Mouse (Mus musculus) limb, embryonic 11.5 days (tissue): ENCODE results near the gene Lactb. TPM values are rescaled to one million over a fixed set of nuclear protein-coding genes. Genes with fewer than 3 reads are reported as not detected.

Experiments
- ATAC-seq: fragments of 200-750 bp; cut with Nextera tagmentation; 2 replicates; pipeline ENCODE4 v1.8.0; 2017; ENCODE audit warnings: low read depth; ENCODE audit not compliant: insufficient number of reproducible peaks, low FRiP score, low TSS enrichment
- DNase-seq: peaks from one replicate; pipeline ENCODE4 v3.0.0-alpha.2; 2015; ENCODE audit warnings: low spot score
- H3K27ac ChIP-seq: fragments of 300-500 bp; sonication (generic); replicated peaks from 2 replicates; pipeline ENCODE4 v1.5.1; 2014; ENCODE audit warnings: low read depth, mild to moderate bottlenecking, low read length
- H3K27me3 ChIP-seq: fragments of 300-500 bp; sonication (generic); 2 replicates; pipeline ENCODE4 v1.6.1; 2014; ENCODE audit warnings: mild to moderate bottlenecking, low read length, mixed read lengths; ENCODE audit not compliant: control insufficient read depth, insufficient read depth
- H3K36me3 ChIP-seq: fragments of 300-500 bp; sonication (generic); 2 replicates; pipeline ENCODE4 v1.6.1; 2014; ENCODE audit warnings: mild to moderate bottlenecking, low read length, moderate library complexity, mixed read lengths; ENCODE audit not compliant: control insufficient read depth, insufficient read depth
- H3K4me1 ChIP-seq: fragments of 300-500 bp; sonication (generic); 2 replicates; pipeline ENCODE4 v1.6.1; 2014; ENCODE audit warnings: low read length, mixed read lengths; ENCODE audit not compliant: control insufficient read depth, insufficient read depth
- H3K4me2 ChIP-seq: fragments of 300-500 bp; sonication (generic); 2 replicates; pipeline ENCODE4 v1.6.1; 2014; ENCODE audit warnings: low read depth, mild to moderate bottlenecking, moderate library complexity; ENCODE audit not compliant: severe bottlenecking
- H3K4me3 ChIP-seq: fragments of 300-500 bp; sonication (generic); 2 replicates; pipeline ENCODE4 v1.5.1; 2014; ENCODE audit warnings: low read depth, low read length
- H3K9ac ChIP-seq: fragments of 300-500 bp; sonication (generic); 2 replicates; pipeline ENCODE4 v1.6.1; 2014; ENCODE audit warnings: mild to moderate bottlenecking, low read length
- H3K9me3 ChIP-seq: fragments of 300-500 bp; sonication (generic); 2 replicates; pipeline ENCODE4 v1.6.1; 2016; ENCODE audit warnings: low read length; ENCODE audit not compliant: control insufficient read depth
- WGBS: fragments of 180-500 bp; shearing (Covaris S2); extraction: QIAGEN DNeasy Blood & Tissue Kit; methylation state at CpG from one replicate; pipeline ENCODE4 v1.1.7; 2014; 5-methylcytosine and 5-hydroxymethylcytosine counted together
- polyA plus RNA-seq: library from polyadenylated mRNA; unstranded; fragments of >200 nt; fragmentation: Nextera tagmentation; extraction: Ambion mirVana; gene quantifications from 2 replicates; pipeline ENCODE4 v1.2.1, GENCODE M21; 2014

The Lactb gene
- polyA plus RNA-seq, 1 experiment from 2014 or later, result 9.0 TPM

GRCm38 (mm10) chr9:66907126-66907525, 68.2 kb downstream of the Lactb start:
- no peaks in the 10 kb centered on the region for H3K9me3 ChIP-seq
- H3K27me3 ChIP-seq, result no peaks in the 10 kb centered on the region
- H3K27ac ChIP-seq, result no peak overlapping the region
- ATAC-seq (no peak), DNase-seq (no peak)
- no peak overlapping the region for H3K9ac ChIP-seq
- no peak overlapping the region for H3K4me2 ChIP-seq
- WGBS, result 91% methylated on average over 8 of the region's 8 CpGs
- peaks cover 8% of the 10 kb centered on the region; the same call in 1 of the 2 replicates for H3K4me1 ChIP-seq
- H3K36me3 ChIP-seq, result no peaks in the 10 kb centered on the region; the same call in 1 of the 2 replicates
- H3K4me3 ChIP-seq, result no peak overlapping the region

GRCm38 (mm10) chr9:66905990-66906389, 69.3 kb downstream of the Lactb start:
- H3K4me3 ChIP-seq, result no peak overlapping the region
- no peak overlapping the region for H3K4me2 ChIP-seq
- peaks cover 8% of the 10 kb centered on the region; the same call in 1 of the 2 replicates for H3K4me1 ChIP-seq
- no peak overlapping the region for H3K9ac ChIP-seq
- ATAC-seq (no peak), DNase-seq (no peak)
- 81% methylated on average over 9 of the region's 9 CpGs for WGBS
- no peak overlapping the region for H3K27ac ChIP-seq
- no peaks in the 10 kb centered on the region for H3K27me3 ChIP-seq
- no peaks in the 10 kb centered on the region; the same call in 1 of the 2 replicates for H3K36me3 ChIP-seq
- H3K9me3 ChIP-seq, result no peaks in the 10 kb centered on the region

Other genes with a start within 250 kb of the Lactb start
- 13.5 and 13.6 TPM in 2 replicates for gene Aph1b, start 180.0 kb downstream of the Lactb start, polyA plus RNA-seq
- gene Gm10647, start 178.4 kb downstream of the Lactb start, polyA plus RNA-seq, result 0.13 and 0.28 TPM in 2 replicates
- 1.1 and 3.2 TPM in 2 replicates for gene Aph1c, start 140.8 kb downstream of the Lactb start, polyA plus RNA-seq
- gene Rab8b, start 55.8 kb downstream of the Lactb start, polyA plus RNA-seq, result 15.2 and 15.3 TPM in 2 replicates
- gene Rps27l, start 29.4 kb downstream of the Lactb start, polyA plus RNA-seq, result 816 and 842 TPM in 2 replicates
- 395 and 414 TPM in 2 replicates for gene Tpm1, start 73.9 kb upstream of the Lactb start, polyA plus RNA-seq